Mouse (Mus musculus) E14TG2a.4 (cell line): Measurements from ENCODE around the gene Vmn2r52.
"Not testable (repeated sequence)": the region's sequence is repeated elsewhere in the genome, so short reads cannot be mapped to it uniquely, and the experiment has no call there.

Experiments used
- H3K27me3 ChIP-seq: 2 replicates; pipeline ENCODE4 v1.6.1; 2014; ENCODE audit warnings: low read length, control low read depth; ENCODE audit not compliant: insufficient read depth
- H3K36me3 ChIP-seq: 2 replicates; pipeline ENCODE4 v1.6.1; 2014; ENCODE audit warnings: low read length, control low read depth; ENCODE audit not compliant: insufficient read depth
- H3K4me1 ChIP-seq: replicated peaks from 2 replicates; pipeline ENCODE4 v1.6.1; 2014; ENCODE audit warnings: low read depth, low read length, control low read depth
- H3K4me3 ChIP-seq: replicated peaks from 2 replicates; pipeline ENCODE4 v1.5.1; 2014; ENCODE audit warnings: mild to moderate bottlenecking, low read length
- H3K9me3 ChIP-seq: 2 replicates; pipeline ENCODE4 v1.6.1; 2014; ENCODE audit warnings: low read length, control low read depth
- CTCF ChIP-seq: conservative IDR thresholded peaks from 2 replicates; pipeline ENCODE4 v1.5.1; 2014; ENCODE audit warnings: low read length
- NANOG ChIP-seq: IDR thresholded peaks from 2 replicates; pipeline ENCODE4 v1.6.1; 2014; ENCODE audit warnings: borderline replicate concordance, low read length, mixed read lengths
- POU5F1 ChIP-seq: IDR thresholded peaks from 2 replicates; pipeline ENCODE4 v1.6.1; 2014; ENCODE audit warnings: low read length, borderline replicate concordance

The Vmn2r52 gene

DNA sequence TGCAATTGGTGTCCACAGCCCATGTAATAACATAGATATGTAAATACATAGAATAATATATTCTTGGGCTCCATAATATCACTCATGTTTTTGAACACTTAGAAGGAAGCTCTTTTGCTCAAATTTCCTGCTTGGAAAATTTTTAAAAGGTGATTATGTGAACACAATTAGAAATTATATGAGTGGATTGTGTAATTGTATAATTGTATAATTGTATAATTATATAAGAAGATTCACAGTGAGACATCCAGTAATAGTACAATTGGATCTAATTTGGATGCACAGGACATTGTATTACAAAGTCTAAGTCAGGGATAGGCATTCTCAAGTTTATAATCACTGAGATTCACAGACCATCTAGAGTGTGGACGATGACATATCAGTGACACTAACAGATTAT, at the start of gene Vmn2r52:
TSS of gene Vmn2r52 (minus strand) at position 101 of the 400 bp plus-strand sequence.
- H3K4me1 ChIP-seq: no peaks in the 10 kb centered on the region
- H3K27me3 ChIP-seq: no peaks in the 10 kb centered on the region
- no peak within 1 kb of the TSS for H3K4me3 ChIP-seq
- TF ChIP-seq CTCF (no peak), POU5F1 (no peak), NANOG (no peak)
- H3K36me3 ChIP-seq: no peaks in the 10 kb centered on the region
- H3K9me3 ChIP-seq: no peaks in the 10 kb centered on the region

DNA sequence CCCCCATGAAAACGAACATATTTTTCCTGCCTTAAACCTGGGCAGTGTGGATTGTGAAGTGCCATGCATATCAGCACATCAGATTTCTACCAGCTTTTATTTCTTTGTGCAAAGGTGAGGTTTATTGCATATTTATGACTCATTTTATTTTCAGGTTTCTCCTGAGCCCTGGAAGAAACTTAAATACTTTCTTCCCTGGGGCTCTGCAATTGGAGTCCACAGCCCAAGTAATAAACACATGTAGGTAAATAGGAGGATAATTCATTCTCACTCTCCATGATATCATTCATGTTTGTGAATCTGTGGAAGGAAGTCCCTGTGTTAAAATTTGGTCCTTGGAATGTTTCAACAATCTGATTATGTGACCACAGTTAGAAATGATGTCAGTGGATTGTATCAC, 70.7 kb downstream of the Vmn2r52 start, which contains the start of gene Vmn2r51:
TSS of gene Vmn2r51 (minus strand) at position 101 of the 400 bp plus-strand sequence.
- not testable (repeated sequence) for H3K36me3 ChIP-seq, H3K4me3 ChIP-seq, H3K9me3 ChIP-seq, H3K4me1 ChIP-seq, H3K27me3 ChIP-seq
